Mouse (Mus musculus) heart, adult 2 months (tissue): ENCODE measurements around the gene 9830107B12Rik.

Source experiments
- CTCF ChIP-seq: fragments of 200-600 bp; IDR thresholded peaks from 2 replicates; pipeline ENCODE4 v1.8.1; 2022; ENCODE audit warnings: antibody characterized with exemption, mild to moderate bottlenecking, moderate library complexity
- EP300 ChIP-seq: fragments of 200-500 bp; IDR thresholded peaks from 2 replicates; pipeline ENCODE4 v1.6.1; 2011; ENCODE audit warnings: low read depth, low read length, control low read depth; ENCODE audit not compliant: insufficient read depth
- POLR2A ChIP-seq: fragments of 200-500 bp; IDR thresholded peaks from 2 replicates; pipeline ENCODE4 v1.6.1; 2011; ENCODE audit warnings: mild to moderate bottlenecking, low read depth, low read length, control low read depth; ENCODE audit not compliant: insufficient read depth

DNA sequence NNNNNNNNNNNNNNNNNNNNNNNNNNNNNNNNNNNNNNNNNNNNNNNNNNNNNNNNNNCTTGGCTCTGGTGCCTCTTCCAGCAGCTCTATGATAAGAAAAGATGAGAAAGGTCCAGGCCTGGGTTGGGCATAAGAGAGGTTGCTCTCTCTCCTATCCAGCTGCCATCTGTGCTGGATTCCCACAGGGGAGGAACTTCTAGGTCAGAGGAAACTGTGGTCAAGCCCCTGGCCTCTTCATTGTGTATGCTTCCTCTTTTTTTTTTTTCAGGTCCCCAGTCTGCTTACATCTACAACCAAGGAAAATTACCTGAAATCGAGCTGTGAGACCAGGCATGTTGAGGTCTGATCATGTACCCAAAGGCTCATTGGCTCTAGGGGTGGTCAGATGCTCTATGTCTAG, 27.5 kb downstream of the 9830107B12Rik start:
- no peak for TF ChIP-seq CTCF
- TF ChIP-seq EP300, result no peak
- TF ChIP-seq POLR2A, result no peak
